Mouse (Mus musculus) Patski (cell line): ENCODE measurements around the gene Trip4. TPM values are rescaled to one million over a fixed set of nuclear protein-coding genes. Genes with fewer than 3 reads are reported as not detected.
A peak's percentile ranks its signal among the peaks of the same experiment; 100 is the strongest.

Source experiments
- ATAC-seq: fragments of 100-300 bp; one replicate; pipeline ENCODE4 v1.8.0; 2021
- CTCF ChIA-PET: fragments of 350-600 bp; sonication (Branson Sonifier 250); formaldehyde crosslinking; loops from one replicate; lab custom pipeline; 2022; ENCODE audit warnings: inconsistent platforms; lab: Charles Lee
- POLR2A ChIA-PET: fragments of 350-600 bp; sonication (Branson Sonifier 250); formaldehyde crosslinking; loops from one replicate; lab custom pipeline; 2022; ENCODE audit warnings: antibody characterized with exemption, inconsistent platforms; lab: Charles Lee
- DNase-seq: peaks from one replicate; pipeline ENCODE4 v3.0.0-alpha.2; 2011; ENCODE audit warnings: low read depth, low spot score
- H3K27me3 ChIP-seq: fragments of 371-371 bp; one replicate; pipeline ENCODE4 v1.5.1; 2021
- CTCF ChIP-seq: fragments of 100-300 bp; IDR thresholded peaks from one replicate; pipeline ENCODE4 v1.5.1; 2021
- in situ Hi-C: fragments of 300-500 bp; cut with MboI; formaldehyde crosslinking; loops from 3 replicates; pipeline ENCODE4 v1.11.1; 2018; ENCODE audit warnings: low pct_unique_long_range_greater_than_20kb, mixed read lengths
- polyA plus RNA-seq: library from polyadenylated mRNA; unstranded; gene quantifications from one replicate; pipeline ENCODE4 v1.2.3, GENCODE M21; 2021

Trip4 gene
- polyA plus RNA-seq, 1 experiment from 2014 or later, result 41.0 TPM

DNA sequence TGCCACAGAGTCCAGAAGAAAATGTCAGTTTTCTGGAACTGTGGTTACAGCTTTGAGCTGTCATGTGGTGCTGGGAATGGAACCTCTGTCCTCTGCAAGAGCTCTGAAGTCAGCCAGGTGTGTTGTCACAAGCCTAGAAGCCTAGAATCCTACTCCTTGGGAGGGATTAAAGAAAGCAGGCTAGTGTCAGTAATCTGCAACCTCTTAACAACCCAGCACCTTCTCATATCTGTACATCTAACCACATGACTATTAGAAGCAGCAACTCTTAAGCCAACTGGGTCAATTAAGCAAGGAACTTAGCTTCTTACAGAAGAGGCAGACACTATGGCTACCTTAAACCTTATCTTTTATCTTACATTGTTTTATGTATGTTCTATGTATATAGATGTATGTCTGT is 71.7 kb downstream of the Trip4 start:
- CTCF ChIA-PET, result interaction anchor here (0.7 to 1.3 kb wide), 2 partner anchors 12 to 20 kb away, joined by 3 to 4 read pairs; no protein-coding TSS in a partner anchor
- DNase-seq (no peak), ATAC-seq (no peak)
- TF ChIP-seq CTCF, result no peak
- POLR2A ChIA-PET, result no interaction called here
- in situ Hi-C loops, result no loop called here
- H3K27me3 ChIP-seq, result no peaks in the 10 kb centered on the region

GRCm38 (mm10) chr9:65834628-65835354 is 73.8 kb downstream of the Trip4 start:
- ChIA-PET POLR2A (no interaction called here), CTCF (no interaction called here)
- TF ChIP-seq CTCF, result no peak
- no peaks in the 10 kb centered on the region for H3K27me3 ChIP-seq
- DNase-seq (no peak), ATAC-seq (no peak)
- in situ Hi-C loops, result no loop called here

GRCm38 (mm10) chr9:65833640-65834039 is 75.0 kb downstream of the Trip4 start:
- DNase-seq, result no peak
- ChIA-PET POLR2A (no interaction called here), CTCF (no interaction called here)
- in situ Hi-C loops, result no loop called here
- no peak for TF ChIP-seq CTCF
- no peaks in the 10 kb centered on the region for H3K27me3 ChIP-seq
- ATAC-seq, result no peak

- in situ Hi-C loops, result no loop called here
- ChIA-PET CTCF (no interaction called here), POLR2A (no interaction called here)
- no peak for TF ChIP-seq CTCF
- DNase-seq, result no peak
- no peaks in the 10 kb centered on the region for H3K27me3 ChIP-seq
- ATAC-seq, result no peak
These were observed 75.4 kb downstream of the Trip4 start for GRCm38 (mm10) chr9:65833230-65833629.

- DNase-seq, result no peak
These were observed 76.6 kb downstream of the Trip4 start for GRCm38 (mm10) chr9:65832041-65832440.

GRCm38 (mm10) chr9:65831164-65831563 is 77.4 kb downstream of the Trip4 start:
- no peaks in the 10 kb centered on the region for H3K27me3 ChIP-seq
- TF ChIP-seq CTCF, result no peak
- no peak for DNase-seq
- ChIA-PET CTCF (interaction anchor here (0.8 to 1.5 kb wide), 5 partner anchors 19 to 232 kb away, joined by 3 to 4 read pairs (median 3); no protein-coding TSS in a partner anchor), POLR2A (no interaction called here)
- in situ Hi-C loops, result no loop called here
- ATAC-seq, result no peak

More at GRCm38 (mm10) chr9:65832041-65832440, 76.6 kb downstream of the Trip4 start:
- TF ChIP-seq CTCF, result no peak
- POLR2A ChIA-PET, result no interaction called here
- no peaks in the 10 kb centered on the region for H3K27me3 ChIP-seq
- no peak for ATAC-seq
- in situ Hi-C loops, result no loop called here
- CTCF ChIA-PET, result no interaction called here

GRCm38 (mm10) chr9:65830255-65830654 is 78.3 kb downstream of the Trip4 start:
- no peak for DNase-seq
- H3K27me3 ChIP-seq, result no peaks in the 10 kb centered on the region
- in situ Hi-C loops, result no loop called here
- CTCF ChIA-PET, result interaction anchor here (1.0 to 1.5 kb wide), 4 partner anchors 20 to 231 kb away, joined by 3 to 4 read pairs (median 4); no protein-coding TSS in a partner anchor
- TF ChIP-seq CTCF, result no peak
- no peak for ATAC-seq
- POLR2A ChIA-PET, result no interaction called here

- CTCF ChIA-PET, result interaction anchor here (1.1 to 1.5 kb wide), 3 partner anchors 134 to 151 kb away, joined by 3 to 6 read pairs (median 3); no protein-coding TSS in a partner anchor
- ATAC-seq (no peak), DNase-seq (no peak)
- peak; percentile 46 for TF ChIP-seq CTCF
- no peaks in the 10 kb centered on the region for H3K27me3 ChIP-seq
- POLR2A ChIA-PET, result no interaction called here
- in situ Hi-C loops, result loop anchor here (5.0 kb wide), 1 partner anchor 77 kb away; no protein-coding TSS in a partner anchor
These were observed 79.2 kb downstream of the Trip4 start for GRCm38 (mm10) chr9:65829410-65829809.

DNA sequence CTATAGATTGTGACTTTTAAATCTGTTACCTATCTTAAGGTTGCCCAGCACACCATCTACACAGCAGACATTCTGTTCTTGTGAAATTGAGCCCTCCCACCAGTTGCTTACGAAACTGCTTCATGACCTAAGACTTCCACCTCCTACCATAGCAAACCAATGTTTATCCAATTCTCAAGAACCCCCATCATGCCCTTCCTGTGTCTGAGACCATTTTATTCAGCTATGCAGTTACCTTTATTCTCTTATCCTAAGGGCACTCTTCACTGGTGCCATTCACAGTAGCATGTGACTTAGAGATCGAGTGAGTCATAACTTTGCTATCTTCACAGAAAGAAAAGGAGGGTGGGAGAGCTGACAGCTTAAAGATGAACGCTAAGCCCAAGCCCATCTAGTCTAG is 80.1 kb downstream of the Trip4 start:
- DNase-seq (no peak), ATAC-seq (no peak)
- H3K27me3 ChIP-seq, result no peaks in the 10 kb centered on the region
- in situ Hi-C loops, result loop anchor here (5.0 kb wide), 1 partner anchor 76 kb away; no protein-coding TSS in a partner anchor
- CTCF ChIA-PET, result interaction anchor here (1.1 to 1.5 kb wide), 5 partner anchors 56 to 150 kb away, joined by 3 to 6 read pairs (median 3); no protein-coding TSS in a partner anchor
- POLR2A ChIA-PET, result no interaction called here
- TF ChIP-seq CTCF, result no peak

- ChIA-PET POLR2A (interaction anchor here (0.7 to 1.4 kb wide), 5 partner anchors 9 to 180 kb away, joined by 3 to 6 read pairs (median 3); no protein-coding TSS in a partner anchor), CTCF (interaction anchor here (0.8 to 1.5 kb wide), 4 partner anchors 57 to 150 kb away, joined by 3 to 4 read pairs (median 3); no protein-coding TSS in a partner anchor)
- ATAC-seq (no peak), DNase-seq (no peak)
- H3K27me3 ChIP-seq, result no peaks in the 10 kb centered on the region
- no peak for TF ChIP-seq CTCF
- in situ Hi-C loops, result loop anchor here (5.0 kb wide), 1 partner anchor 76 kb away; no protein-coding TSS in a partner anchor
These were observed 80.6 kb downstream of the Trip4 start for GRCm38 (mm10) chr9:65828016-65828403.
